Mouse (Mus musculus) T-helper 1 cell (primary cell): Measurements from ENCODE around the gene Wrap73.

Source experiments
- in situ Hi-C: fragments of 300-600 bp; cut with MboI, MseI; formaldehyde crosslinking; loops from one replicate; pipeline ENCODE4 v1.15.1; 2025; ENCODE audit warnings: high pct_unique_total_duplicates

The Wrap73 gene

DNA sequence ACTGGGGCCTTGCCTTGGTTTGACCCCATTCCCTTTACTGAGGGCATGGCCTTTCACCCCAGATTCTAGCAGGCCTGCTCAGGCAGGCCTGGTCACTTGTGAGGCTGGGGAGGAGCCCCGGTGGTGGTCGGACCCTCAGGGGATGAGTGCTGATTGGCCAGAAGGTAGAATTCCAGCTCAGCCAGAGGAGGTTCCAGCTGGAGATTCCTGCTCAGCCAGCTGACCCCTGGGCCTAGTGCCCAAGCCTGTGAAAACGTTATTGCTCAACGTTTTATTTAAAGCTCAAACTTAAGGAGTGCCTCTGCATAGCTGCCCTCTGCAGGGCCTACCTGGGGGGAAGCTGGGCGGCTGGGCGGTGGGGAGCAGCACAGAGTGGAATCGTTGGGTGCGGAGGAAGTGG lies 35.1 kb downstream of the Wrap73 start:
- in situ Hi-C loops, result no loop called here

DNA sequence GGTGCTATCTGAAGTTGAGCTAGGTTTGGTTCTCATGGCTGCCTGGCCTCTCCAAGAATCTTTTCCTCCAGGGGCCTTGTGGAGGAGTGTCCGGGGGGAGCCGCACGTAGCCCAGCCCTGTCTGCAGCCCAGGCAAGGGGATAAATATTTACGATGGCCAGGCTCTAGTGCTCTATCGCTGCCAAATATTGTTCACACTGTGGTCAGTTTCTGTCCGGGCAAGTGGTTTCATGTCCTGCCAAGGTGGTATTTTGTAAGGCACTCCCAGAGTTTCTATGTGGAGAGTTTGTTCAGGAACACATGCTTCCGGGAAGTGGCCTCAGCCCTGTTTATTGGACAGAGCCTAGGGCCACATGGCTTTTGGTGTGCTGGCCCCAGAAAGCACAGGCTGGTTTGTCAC lies 38.8 kb downstream of the Wrap73 start:
- in situ Hi-C loops, result no loop called here

DNA sequence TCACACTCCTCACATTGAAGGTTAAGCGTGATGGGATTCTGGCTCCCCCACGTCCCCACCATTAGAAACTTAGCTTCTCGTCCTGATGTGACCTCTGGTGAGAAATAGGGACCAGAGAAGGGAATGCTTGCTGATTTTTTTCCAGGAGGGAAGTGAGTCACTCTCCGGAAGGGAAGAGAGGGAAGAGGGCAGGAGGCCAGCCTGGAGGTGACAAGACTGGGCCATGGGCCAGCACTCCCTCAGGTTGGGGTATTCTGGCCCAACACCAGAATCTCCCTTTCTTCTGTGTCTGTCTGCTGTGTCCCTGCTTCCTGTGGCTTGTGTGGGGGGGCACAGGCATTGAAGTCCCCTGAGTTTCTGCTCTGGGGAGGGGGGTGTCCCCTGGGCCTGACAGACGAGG lies 41.4 kb downstream of the Wrap73 start:
- in situ Hi-C loops, result no loop called here

DNA sequence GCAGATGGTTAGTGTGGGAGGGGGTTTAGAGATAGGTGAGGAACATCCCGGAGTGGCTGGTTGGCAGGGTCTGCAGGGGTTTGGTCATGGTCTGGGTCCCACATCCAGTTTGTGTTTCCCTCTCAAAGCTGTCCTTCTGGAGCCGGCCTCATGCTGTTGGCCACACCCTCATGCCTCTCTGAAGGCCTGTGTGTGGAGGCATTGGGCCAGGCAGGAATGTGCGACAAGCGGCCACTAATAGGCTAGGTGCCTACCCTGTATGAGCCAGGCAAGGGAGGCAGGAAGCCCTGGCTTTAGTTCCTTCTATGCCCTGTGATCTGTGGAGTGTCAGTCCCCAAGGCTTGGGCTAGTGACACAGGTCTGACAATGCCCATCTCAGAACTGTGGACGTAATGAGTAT lies 42.8 kb downstream of the Wrap73 start:
- in situ Hi-C loops, result no loop called here

DNA sequence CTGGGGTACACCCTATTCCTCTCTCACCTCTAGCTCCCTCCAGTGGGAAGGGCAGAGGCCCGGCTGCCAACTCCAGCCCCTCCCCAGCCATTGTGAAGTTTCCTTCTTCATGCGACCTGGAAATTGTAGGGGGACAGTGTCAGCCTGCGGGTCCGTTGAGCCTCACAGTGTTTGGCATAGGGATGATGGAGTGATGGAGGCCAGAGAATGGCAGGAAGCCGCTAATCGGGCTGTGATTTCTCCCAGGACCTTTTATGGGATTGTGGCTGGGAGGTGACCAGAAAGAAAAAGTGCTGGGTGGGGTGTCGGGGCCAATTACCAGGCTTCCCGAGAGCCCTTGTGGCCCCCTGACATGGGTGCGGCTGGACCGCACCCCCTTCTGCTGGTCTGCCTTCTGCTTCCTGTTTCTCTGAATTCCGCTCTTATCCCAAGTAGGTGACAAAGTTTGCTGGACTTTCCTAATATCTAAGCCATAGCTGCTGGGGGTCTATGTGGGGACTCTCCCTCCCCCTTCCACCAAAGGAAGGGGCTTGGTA lies 43.9 kb downstream of the Wrap73 start:
- in situ Hi-C loops, result no loop called here

DNA sequence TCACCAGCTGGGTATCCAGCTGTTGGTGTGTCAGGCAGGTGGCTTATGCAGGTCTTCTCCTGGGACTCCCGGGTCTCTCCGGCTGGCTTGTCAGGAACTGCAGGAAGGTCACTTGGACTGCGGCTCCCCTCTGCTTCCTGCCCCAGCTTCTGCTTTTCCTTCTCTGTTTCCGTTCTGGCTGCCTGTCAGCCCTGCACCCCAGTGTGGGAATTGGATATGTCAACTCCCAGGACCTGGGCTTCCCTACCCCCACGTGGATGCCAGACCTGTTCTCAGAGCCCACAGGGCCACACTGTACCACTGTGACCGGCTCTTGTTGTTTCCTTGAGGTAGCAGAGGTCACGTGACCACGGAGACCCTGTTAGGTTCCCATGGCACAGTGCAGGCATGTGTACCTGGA lies 46.8 kb downstream of the Wrap73 start:
- in situ Hi-C loops, result no loop called here

DNA sequence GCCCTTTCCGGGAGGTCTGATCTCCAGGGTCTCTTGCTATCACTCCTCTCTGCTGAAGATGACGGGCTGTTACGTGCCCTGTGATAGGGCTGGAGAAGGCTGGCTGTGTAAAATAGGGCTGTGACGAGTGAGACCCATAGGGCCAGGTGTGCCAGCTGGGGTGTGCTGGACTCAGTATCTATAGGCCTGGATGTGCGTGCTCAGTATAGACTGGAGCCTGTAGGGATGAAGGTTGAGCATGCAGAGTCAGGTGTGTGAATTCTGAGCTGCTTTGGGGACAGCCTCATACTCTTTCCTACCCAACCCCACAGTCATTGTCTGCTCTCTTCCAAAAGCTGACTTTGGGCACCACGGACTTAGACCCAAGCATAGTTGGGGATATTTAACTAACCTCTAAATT lies 55.8 kb downstream of the Wrap73 start:
- in situ Hi-C loops, result no loop called here

DNA sequence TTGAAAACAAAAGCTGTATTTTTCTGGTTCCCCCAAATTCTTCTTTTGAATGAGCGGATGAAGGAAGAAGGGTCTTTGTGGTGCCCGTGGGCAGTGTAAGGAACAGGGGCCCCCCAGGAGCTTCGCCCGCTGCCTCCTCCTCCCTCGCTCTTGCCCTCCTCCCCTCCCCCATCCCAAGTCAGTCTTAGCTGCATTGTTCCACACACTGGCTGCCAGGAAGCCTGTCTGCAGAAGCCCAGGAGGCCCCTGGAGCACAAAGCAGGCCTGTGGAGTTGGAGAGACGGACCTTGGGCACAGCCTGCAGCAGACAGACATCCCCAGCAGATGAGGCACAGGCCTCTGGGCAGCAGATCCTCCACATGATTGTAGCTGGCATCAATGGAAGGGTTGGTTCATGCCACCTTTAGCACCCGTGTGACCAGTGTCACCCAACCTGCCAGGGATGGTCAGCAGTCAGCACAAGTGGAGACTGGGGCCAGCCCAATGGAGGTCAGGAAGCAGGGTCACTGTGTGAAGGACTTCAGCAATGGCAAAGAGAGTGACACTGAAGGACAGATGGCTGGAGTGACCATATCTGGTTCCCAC lies 56.3 kb downstream of the Wrap73 start:
- in situ Hi-C loops, result no loop called here

DNA sequence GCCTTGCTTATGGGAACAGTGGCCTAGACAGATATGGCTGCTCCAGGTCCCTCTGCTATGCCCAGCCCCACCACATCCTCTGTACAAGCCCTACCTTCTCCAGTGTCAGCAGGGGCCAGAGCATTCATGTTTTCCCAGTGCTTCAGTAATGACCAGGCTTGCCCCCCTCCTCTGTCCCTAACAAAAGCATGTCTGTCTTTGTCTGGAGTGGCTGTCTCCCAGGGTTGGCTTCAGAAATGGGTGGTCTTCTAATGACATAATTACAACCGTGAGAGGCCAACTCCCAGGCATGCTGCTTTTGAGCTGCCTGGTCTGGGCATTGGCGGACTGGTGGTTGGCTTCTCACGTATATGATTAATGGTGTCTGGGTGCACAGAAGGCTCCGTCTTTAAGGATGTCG lies 59.3 kb downstream of the Wrap73 start:
- in situ Hi-C loops, result no loop called here

DNA sequence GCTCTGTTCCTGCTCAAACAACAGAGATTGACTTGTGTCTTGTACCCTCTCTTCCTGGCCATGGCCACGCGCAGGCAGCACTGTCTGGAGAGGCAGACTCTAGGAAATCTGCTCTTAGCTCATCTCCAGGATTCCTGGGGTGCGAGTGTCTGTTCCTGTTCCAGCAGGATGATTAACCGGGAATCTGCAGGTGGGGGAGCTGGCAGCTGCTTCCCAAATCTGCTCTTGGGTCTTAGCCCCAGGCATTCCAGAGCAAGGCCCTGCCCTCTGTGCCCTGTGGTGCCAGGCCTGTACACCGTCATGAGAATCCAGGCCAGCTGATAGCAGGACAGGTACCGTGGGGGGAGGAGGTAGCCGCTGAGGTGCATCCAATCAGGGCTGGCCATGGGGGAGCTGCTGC lies 62.4 kb downstream of the Wrap73 start:
- in situ Hi-C loops, result no loop called here

DNA sequence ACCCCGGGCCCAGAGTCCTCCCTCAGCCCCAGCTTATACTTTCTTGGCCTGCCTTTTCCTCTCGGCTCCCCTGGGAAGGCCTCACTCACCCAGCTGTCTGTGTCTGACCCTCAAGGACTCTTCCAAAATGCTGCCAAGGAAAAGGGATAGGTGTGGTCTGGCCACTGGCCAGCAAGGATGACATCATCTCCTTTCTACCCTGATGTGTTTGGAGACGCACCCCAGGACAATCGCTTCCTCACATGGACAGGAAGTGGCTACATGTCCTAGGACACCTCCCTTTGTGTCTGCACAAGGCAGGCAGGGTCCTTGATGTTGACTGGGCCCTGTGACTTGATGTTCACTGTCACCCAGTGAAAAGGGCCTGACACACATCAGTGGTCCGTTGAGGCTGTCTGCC lies 63.2 kb downstream of the Wrap73 start:
- in situ Hi-C loops, result loop anchor here (5.0 kb wide), 1 partner anchor 38 kb away; no protein-coding TSS in a partner anchor

DNA sequence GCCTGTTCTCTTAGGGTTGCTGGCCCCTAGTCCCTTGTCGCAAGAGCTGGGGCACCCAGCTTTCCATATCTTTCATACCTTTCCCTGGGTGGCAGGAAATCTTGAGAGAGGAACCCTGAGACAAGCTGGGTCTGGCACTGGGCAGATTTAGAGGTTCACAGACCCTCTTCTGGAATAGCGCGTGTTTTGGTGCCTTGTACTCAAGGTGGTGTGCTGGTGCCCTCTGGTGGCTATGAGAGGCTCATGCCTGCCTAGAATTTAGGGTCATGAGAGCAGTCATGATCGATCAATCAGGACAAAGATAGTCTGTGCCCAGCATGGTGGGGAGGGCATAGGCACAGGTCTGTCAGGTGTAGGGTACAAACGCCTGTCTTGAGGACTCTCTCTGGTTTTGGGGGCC lies 65.1 kb downstream of the Wrap73 start:
- in situ Hi-C loops, result loop anchor here (5.0 kb wide), 1 partner anchor 40 kb away; no protein-coding TSS in a partner anchor

DNA sequence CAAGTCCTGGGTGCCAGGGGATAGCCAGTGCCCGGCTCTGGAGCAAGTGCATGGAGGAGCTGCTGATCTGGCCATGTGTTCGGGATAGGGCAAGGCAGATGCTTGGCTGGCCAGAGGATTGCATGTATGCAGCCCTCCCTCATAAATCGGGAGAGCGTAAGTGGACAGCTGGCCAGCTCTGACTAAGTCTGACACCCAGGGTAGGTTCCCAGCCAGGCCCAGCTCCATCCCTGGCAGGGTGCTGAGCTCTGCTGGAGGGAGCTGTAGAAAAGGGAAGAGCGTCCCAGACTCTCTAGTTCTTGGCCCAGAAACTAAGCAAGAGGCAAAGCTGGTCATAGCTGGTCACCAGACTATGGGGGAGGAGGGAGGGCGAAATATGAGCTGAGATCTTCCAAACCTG lies 66.9 kb downstream of the Wrap73 start:
- in situ Hi-C loops, result loop anchor here (5.0 kb wide), 1 partner anchor 42 kb away; no protein-coding TSS in a partner anchor

DNA sequence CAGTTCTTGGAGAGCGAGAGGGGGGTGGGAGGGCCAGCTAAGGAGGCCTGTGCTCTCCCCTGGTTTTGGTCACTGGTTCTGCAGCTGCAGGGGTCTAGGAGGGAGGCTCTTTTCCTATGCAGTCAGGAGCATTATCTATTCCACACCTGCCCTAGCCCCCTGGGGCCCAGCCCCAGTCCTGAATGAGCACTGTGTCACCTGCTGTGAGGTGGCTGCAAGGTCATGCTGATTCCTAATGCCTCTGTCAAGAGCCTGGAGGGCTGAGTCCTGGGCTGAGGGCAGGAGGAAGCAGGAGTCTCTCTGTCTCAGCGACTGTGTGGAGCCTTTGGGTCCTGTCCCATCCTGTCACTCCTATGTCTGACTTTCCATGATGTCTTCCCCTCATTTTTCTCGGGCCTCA lies 67.7 kb downstream of the Wrap73 start:
- in situ Hi-C loops, result loop anchor here (5.0 kb wide), 1 partner anchor 43 kb away; no protein-coding TSS in a partner anchor

DNA sequence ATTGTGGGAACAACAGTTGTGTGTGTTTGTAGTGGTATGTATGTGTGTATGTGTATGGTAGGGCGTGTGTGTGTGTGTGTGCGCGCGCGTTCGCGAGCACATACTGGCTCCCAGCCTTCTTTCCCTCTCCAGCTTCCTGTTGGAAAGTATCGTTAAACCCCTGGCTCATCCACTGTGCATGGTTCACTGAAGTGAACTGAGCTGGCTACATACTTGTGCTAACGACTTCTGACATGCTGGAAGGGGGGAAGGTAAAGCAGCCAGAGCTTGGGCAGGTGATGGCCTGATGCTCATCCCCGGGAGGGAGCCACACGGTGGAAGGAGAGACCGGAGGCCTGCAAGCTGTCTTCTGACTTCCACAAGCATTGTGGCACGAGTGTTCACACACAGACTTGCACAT lies 69.3 kb downstream of the Wrap73 start:
- in situ Hi-C loops, result no loop called here

DNA sequence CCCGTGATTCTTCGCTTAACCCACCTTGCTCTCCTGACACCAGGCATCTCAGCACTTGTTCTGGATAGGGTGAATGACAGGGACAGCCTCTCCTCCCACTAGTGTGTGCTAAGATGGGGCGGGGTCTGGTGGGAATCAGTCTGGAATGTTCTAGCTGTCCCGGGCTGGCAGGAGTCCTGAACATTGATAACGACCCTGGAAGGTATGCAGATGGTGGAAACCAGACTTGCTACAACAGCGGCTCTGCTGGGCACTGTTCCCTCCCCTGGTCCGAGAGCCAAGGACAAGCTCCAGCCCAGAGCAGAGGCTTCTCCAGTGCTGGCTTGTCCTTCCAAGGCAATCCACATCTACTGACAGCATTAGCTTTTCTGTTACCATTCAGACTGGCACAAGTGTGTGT lies 71.4 kb downstream of the Wrap73 start:
- in situ Hi-C loops, result no loop called here

DNA sequence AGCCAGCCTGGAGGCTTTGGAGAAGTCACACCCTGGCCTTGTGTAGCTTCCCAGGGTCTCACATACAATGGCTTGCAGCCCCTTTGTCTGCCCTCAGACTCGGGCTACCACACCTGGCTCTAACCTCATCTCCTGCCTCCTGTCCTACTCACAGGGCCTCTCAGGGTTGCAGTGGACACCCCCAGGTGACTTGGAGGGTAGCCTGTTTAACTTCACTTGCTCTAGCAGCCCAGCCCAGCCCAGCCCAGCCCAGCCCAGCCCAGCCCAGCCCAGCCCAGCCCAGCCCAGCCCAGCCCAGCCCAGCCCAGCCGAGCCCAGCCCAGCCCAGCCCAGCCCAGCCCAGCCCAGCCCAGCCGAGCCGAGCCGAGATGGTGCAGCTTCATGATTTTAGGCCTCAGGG lies 71.9 kb downstream of the Wrap73 start:
- in situ Hi-C loops, result no loop called here
